Mouse (Mus musculus) intestine, embryonic 15.5 days (tissue): Measurements from ENCODE around the gene Ffar2. TPM values are rescaled to one million over a fixed set of nuclear protein-coding genes. Genes with fewer than 3 reads are reported as not detected.
A peak's percentile ranks its signal among the peaks of the same experiment; 100 is the strongest.

Experiments
- ATAC-seq: fragments of 200-750 bp; cut with Nextera tagmentation; 2 replicates; pipeline ENCODE4 v1.8.0; 2017; ENCODE audit warnings: moderate TSS enrichment, moderate library complexity
- H3K27ac ChIP-seq: fragments of 300-500 bp; sonication (generic); 2 replicates; pipeline ENCODE4 v1.5.1; 2015; ENCODE audit warnings: mild to moderate bottlenecking, inconsistent platforms
- H3K27me3 ChIP-seq: fragments of 300-500 bp; sonication (generic); replicated peaks from 2 replicates; pipeline ENCODE4 v1.6.1; 2015; ENCODE audit warnings: inconsistent platforms
- H3K36me3 ChIP-seq: fragments of 300-500 bp; sonication (generic); 2 replicates; pipeline ENCODE4 v1.6.1; 2015; ENCODE audit warnings: inconsistent platforms
- H3K4me1 ChIP-seq: fragments of 300-500 bp; sonication (generic); replicated peaks from 2 replicates; pipeline ENCODE4 v1.6.1; 2015; ENCODE audit warnings: inconsistent platforms
- H3K4me2 ChIP-seq: fragments of 300-500 bp; sonication (generic); replicated peaks from 2 replicates; pipeline ENCODE4 v1.6.1; 2015; ENCODE audit warnings: mild to moderate bottlenecking, inconsistent platforms
- H3K4me3 ChIP-seq: fragments of 300-500 bp; sonication (generic); replicated peaks from 2 replicates; pipeline ENCODE4 v1.5.1; 2015; ENCODE audit warnings: inconsistent platforms
- H3K9ac ChIP-seq: fragments of 300-500 bp; sonication (generic); 2 replicates; pipeline ENCODE4 v1.6.1; 2015; ENCODE audit warnings: inconsistent platforms
- H3K9me3 ChIP-seq: fragments of 300-500 bp; sonication (generic); 2 replicates; pipeline ENCODE4 v1.6.1; 2016; ENCODE audit warnings: inconsistent platforms
- WGBS: fragments of 180-500 bp; shearing (Covaris S2); methylation state at CpG from one replicate; pipeline ENCODE4 v1.1.7; 2015; 5-methylcytosine and 5-hydroxymethylcytosine counted together
- polyA plus RNA-seq: library from polyadenylated mRNA; unstranded; fragments of >200 nt; fragmentation: Nextera tagmentation; extraction: Ambion mirVana; gene quantifications from 2 replicates; pipeline ENCODE4 v1.2.1, GENCODE M21; 2015

Ffar2 gene
- polyA plus RNA-seq, 1 experiment from 2014 or later = 10.9 TPM

DNA sequence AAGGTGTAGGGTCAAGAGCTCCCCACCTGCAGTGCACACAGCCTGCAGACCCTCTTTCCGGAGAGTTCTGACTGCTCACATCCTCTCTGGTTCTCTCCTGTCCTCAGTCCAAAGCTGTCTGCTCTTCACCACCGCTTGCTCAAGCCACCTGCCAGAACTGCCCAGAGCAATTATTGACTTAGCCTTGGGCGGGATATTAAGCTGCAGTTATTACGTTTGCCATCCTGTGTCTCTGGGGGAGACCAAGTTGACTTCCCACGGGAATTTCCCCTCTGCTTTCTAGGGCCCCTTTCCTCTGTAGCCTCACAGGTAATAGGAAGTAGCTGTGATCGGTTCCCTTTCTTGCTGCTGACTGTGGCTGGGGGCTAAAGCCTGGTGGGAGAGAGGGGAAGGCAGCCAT, 3.4 kb downstream of the Ffar2 start:
- 43% methylated on average over 6 of the region's 6 CpGs for WGBS

DNA sequence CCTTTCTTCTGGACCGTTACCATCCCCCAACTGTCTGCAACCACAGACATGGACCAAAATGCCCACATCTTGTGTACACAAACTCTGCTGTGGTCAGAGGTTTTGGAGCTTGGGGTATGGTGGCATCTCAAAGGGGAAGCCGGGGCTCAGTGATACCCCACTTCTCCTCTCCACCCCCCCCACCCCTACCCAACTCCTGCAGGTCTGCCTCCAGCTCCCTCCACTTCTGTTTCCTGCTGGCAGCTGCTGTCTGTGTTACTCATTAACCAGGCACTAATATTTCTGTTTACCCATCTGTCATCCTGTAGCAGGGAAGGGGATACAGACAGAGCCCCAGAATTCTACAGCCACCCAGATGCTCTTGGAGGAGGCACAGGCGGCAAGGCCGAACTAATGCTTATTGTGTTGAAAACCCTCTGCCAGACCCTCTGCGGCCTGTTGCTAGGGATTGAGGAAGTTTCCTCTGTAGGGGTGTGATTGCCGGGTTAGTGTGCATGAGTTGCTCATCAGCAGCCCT, 11.2 kb downstream of the Ffar2 start:
- Histone ChIP-seq H3K36me3 (no peaks in the 10 kb centered on the region), H3K27me3 (no peaks in the 10 kb centered on the region), H3K4me1 (peaks cover 10% of the 10 kb centered on the region; the same call in 1 of the 2 replicates), H3K4me3 (no peak overlapping the region), H3K9ac (no peak overlapping the region), H3K9me3 (no peaks in the 10 kb centered on the region), H3K27ac (peak overlapping the region; percentile 63; the same call in 1 of the 2 replicates), H3K4me2 (peak overlapping the region; percentile 39)
- 33% methylated on average over 6 of the region's 6 CpGs for WGBS
- peak; percentile 90 for ATAC-seq

More for the DNA sequence above, 3.4 kb downstream of the Ffar2 start:
- Histone ChIP-seq H3K27me3 (no peaks in the 10 kb centered on the region), H3K36me3 (no peaks in the 10 kb centered on the region), H3K4me3 (no peak overlapping the region), H3K9ac (no peak overlapping the region), H3K4me1 (0 out of 2 replicates have a peak, but pooled peaks cover 3% of the 10 kb centered on the region), H3K9me3 (no peaks in the 10 kb centered on the region), H3K27ac (peak overlapping the region; percentile 32; the same call in 1 of the 2 replicates), H3K4me2 (peak overlapping the region; percentile 30)
- peak; percentile 65 for ATAC-seq

DNA sequence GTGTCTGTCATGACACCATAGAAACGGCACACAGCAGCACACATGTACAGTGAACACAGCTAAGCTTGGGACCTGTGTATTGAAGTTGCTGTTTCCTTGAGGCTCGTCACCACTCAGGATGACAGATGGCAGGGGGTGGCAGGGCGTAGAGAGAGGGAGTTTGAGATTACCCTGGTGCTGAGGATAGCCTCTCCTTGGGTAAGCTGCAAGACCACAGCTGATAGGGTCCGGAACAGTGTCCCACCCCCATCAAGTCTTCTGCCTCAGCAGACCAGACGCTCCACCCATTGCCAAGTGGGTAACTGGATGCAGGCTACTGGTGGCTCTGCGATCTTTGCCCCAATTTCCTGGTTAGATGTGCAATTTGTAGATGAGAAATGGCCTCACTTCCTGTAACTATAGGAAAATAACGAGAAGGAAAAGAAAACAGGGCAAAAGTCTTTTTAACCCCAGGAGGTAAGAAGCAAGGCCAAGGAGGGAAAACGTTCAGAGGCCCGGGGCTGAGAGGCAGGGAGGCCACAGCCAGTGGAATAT, 11.8 kb downstream of the Ffar2 start:
- 29% methylated on average over 9 of the region's 9 CpGs for WGBS
- peak; percentile 73 for ATAC-seq
- Histone ChIP-seq H3K9ac (no peak overlapping the region), H3K4me1 (peaks cover 10% of the 10 kb centered on the region; the same call in 1 of the 2 replicates), H3K4me2 (peak overlapping the region; percentile 39), H3K36me3 (no peaks in the 10 kb centered on the region), H3K4me3 (no peak overlapping the region), H3K27ac (peak overlapping the region; percentile 63), H3K27me3 (no peaks in the 10 kb centered on the region), H3K9me3 (no peaks in the 10 kb centered on the region)

DNA sequence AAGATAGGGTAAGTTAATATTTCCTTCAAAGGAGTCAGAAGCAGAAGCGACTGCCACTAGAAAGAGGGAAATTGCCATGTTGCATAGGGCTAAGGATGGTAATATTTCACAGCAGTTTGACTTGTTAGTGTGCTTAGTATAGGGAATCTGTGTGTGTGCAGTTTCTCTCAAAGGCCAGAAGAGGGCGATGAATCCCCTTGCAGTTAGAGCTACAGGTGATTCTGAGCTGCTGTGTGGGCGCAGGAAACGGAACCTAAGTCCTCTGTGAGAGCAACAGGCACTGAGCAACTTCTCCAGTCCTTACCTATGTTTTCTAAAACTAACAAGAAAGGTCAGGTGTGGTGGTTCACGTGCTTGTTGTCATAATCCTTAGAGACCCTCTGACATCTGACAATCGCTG, 13.3 kb downstream of the Ffar2 start:
- Histone ChIP-seq H3K4me2 (no peak overlapping the region), H3K9ac (no peak overlapping the region), H3K4me1 (peaks cover 10% of the 10 kb centered on the region; the same call in 1 of the 2 replicates), H3K27ac (no peak overlapping the region), H3K4me3 (no peak overlapping the region), H3K27me3 (no peaks in the 10 kb centered on the region), H3K36me3 (no peaks in the 10 kb centered on the region), H3K9me3 (no peaks in the 10 kb centered on the region)
- no peak for ATAC-seq
- WGBS = 60% methylated on average over 6 of the region's 6 CpGs

DNA sequence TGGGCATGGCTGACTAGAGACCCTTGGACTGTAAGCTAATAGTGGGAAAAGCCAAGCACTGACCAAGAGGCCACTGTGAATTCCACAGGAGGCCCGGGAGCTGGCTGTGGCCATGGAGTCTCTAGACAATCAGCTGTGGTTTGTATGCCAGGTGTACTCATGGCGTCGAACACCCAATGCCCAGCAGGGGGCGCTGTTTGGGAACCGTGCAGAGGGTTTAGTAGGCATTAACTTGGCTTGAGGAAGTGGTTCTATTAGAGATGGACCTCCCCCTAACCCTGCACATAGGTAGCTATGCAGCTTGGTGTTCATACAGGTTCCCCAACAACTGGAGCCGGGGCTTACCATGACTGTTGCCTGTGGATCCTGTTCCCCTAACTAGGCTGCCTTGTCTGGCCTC, 17.7 kb downstream of the Ffar2 start:
- H3K4me2 ChIP-seq = no peak overlapping the region
- H3K4me1 ChIP-seq = no peaks in the 10 kb centered on the region
- H3K9me3 ChIP-seq = no peaks in the 10 kb centered on the region
- ATAC-seq = no peak
- WGBS = 52% methylated on average over 6 of the region's 6 CpGs
- H3K36me3 ChIP-seq = no peaks in the 10 kb centered on the region
- no peak overlapping the region for H3K9ac ChIP-seq
- H3K27me3 ChIP-seq = no peaks in the 10 kb centered on the region
- H3K4me3 ChIP-seq = no peak overlapping the region
- no peak overlapping the region for H3K27ac ChIP-seq

DNA sequence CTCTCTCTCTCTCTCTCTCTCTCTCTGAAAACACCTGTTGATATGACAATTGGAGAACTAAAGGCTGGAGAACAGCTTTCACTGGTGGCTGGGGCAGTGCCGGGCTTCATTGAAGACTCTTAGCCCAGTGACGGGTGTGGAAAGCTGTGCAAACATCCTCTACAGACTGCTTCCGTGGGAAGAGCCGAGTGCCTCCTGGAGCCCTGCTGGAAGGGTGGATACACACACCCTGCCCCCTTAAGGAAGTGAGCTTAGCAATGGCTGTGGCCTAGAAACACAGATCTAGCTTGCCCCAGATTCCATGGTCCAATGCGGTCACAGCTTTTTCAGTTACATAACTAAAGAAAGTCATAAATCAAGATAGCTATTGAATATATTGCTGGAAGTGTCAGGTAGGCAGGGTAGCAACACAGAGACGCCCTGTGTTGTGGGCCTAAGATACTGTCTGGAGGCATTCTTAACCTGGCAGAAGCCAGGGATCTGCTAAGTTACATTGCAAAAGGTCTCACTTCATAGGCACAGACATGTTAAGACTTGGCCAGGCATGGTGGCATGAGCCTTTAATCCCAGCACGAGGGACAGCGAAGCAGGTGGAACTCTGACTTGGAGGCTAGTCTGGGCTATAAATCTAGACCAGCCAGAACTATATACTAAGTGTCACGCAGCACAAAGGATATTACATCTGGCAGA, 19.4 kb downstream of the Ffar2 start:
- H3K36me3 ChIP-seq = no peaks in the 10 kb centered on the region
- H3K4me2 ChIP-seq = no peak overlapping the region
- ATAC-seq = peak; percentile 93
- H3K27me3 ChIP-seq = no peaks in the 10 kb centered on the region
- H3K27ac ChIP-seq = peak overlapping the region; percentile 52
- no peak overlapping the region for H3K4me3 ChIP-seq
- 53% methylated on average over 9 of the region's 9 CpGs for WGBS
- H3K4me1 ChIP-seq = no peaks in the 10 kb centered on the region
- H3K9ac ChIP-seq = no peak overlapping the region
- H3K9me3 ChIP-seq = no peaks in the 10 kb centered on the region

DNA sequence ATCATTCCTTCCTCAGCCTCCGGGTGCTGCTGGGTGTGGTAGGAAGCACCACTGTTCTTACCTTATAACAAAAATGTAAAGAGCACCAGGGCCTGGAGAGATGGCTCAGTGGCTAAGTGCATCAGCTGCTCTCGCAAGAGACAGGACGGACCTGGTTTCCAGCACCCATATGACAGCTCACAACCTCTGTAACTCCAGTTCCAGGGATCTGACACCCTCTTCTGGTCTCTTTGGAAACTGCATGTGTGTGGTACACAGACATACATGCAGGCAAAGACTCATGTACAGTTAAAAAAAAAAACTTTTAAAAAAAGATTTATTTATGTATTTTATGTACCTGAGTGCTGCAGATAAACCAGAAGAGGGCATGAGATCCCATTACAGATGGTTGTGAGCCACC, 20.3 kb downstream of the Ffar2 start:
- ATAC-seq = no peak
- Histone ChIP-seq H3K4me1 (no peaks in the 10 kb centered on the region), H3K9me3 (no peaks in the 10 kb centered on the region), H3K9ac (no peak overlapping the region), H3K27me3 (no peaks in the 10 kb centered on the region), H3K4me3 (no peak overlapping the region), H3K27ac (no peak overlapping the region), H3K4me2 (no peak overlapping the region), H3K36me3 (no peaks in the 10 kb centered on the region)
- WGBS = 91% methylated on average over 3 of the region's 3 CpGs

DNA sequence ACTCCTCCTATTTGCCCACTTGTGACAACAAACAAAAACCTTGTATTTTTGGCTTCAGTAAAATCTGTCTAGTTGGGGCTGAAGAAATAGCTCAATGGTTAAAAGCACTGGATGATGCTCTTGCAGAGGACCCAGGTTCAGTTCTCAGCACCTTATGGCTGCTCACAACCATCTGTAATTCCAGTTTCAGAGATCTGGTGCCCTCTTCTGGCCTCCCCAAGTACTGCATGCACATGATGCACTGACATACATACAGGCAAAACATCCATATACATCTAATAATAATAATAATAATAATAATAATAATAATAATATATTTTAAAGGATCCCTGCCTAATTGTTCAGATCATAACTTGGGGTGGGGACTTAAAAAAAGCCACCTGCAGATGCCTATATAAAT, 22.9 kb downstream of the Ffar2 start:
- H3K36me3 ChIP-seq = no peaks in the 10 kb centered on the region
- no peaks in the 10 kb centered on the region for H3K27me3 ChIP-seq
- no peak overlapping the region for H3K9ac ChIP-seq
- no peaks in the 10 kb centered on the region for H3K4me1 ChIP-seq
- H3K9me3 ChIP-seq = no peaks in the 10 kb centered on the region
- H3K4me3 ChIP-seq = no peak overlapping the region
- no peak overlapping the region for H3K27ac ChIP-seq
- no peak for ATAC-seq
- no peak overlapping the region for H3K4me2 ChIP-seq

DNA sequence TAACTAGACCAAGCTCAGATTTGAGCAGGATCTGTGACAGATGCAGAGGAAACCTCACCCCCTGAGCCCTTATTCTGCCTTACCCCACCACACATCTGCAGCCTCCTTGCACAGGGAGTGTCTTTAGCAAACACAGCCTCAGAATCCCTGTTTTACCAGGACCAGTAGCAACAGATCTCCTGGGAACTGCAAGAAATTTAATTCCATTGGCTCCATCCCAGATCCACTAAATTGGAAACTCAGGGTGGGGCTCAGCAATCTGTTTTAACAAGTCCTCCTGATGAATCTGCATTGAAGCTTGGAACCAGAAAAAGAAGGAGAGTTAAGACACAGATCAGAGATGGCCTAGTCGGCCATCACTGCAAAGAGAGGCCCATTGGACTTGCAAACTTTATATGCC, 26.8 kb downstream of the Ffar2 start:
- H3K27ac ChIP-seq = no peak overlapping the region

DNA sequence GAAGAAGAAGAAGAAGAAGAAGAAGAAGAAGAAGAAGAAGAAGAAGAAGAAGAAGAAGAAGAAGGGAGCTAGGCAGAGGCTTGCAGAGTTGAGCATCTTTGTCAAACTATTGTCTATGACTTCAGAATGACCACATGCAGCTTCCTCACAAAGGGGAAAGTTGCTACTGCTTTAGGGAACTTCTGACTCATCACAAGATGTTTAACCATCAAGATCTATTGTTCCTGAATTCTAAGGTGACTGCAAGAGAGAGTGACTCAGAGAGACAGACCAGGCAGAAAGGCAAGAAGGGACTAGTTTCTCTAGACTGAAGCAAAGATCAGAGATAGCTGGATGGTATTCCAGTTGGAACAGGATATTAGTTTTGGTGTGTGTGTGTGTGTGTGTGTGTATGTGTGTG, 28.7 kb downstream of the Ffar2 start:
- no peak for ATAC-seq
- H3K27me3 ChIP-seq = no peaks in the 10 kb centered on the region
- no peak overlapping the region for H3K4me3 ChIP-seq
- H3K4me1 ChIP-seq = no peaks in the 10 kb centered on the region
- H3K9me3 ChIP-seq = no peaks in the 10 kb centered on the region
- H3K36me3 ChIP-seq = no peaks in the 10 kb centered on the region
- no peak overlapping the region for H3K27ac ChIP-seq
- H3K9ac ChIP-seq = no peak overlapping the region
- H3K4me2 ChIP-seq = no peak overlapping the region

More for the DNA sequence above, 26.8 kb downstream of the Ffar2 start:
- no peak overlapping the region for H3K9ac ChIP-seq
- no peak overlapping the region for H3K4me2 ChIP-seq
- no peak for ATAC-seq
- no peaks in the 10 kb centered on the region for H3K36me3 ChIP-seq
- no peaks in the 10 kb centered on the region for H3K4me1 ChIP-seq
- WGBS = 74% methylated on average over 1 of the region's 1 CpGs
- H3K9me3 ChIP-seq = no peaks in the 10 kb centered on the region
- no peaks in the 10 kb centered on the region for H3K27me3 ChIP-seq
- no peak overlapping the region for H3K4me3 ChIP-seq

DNA sequence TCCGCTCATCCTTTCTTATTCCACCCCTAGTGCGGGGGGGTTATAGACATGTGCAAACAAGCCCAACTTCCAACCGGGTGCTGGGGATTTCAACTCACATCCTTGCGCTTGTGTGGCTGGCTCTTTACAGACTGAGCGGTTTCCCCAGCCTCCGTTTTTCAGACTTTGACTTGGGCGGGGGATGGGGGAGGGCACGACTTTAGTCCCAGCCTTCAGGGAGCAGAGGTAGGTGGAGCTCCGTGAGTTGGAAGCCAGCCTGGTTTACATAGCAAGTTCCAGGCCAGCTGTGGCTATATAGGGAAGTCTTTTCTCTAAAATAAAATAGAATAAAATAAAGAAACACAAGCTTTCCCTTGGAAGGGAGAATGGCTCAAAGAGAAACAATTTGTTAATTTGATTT, 31.7 kb downstream of the Ffar2 start:
- Histone ChIP-seq H3K4me2 (no peak overlapping the region), H3K36me3 (no peaks in the 10 kb centered on the region), H3K4me3 (no peak overlapping the region), H3K9ac (no peak overlapping the region), H3K27me3 (no peaks in the 10 kb centered on the region), H3K9me3 (no peaks in the 10 kb centered on the region), H3K27ac (no peak overlapping the region), H3K4me1 (no peaks in the 10 kb centered on the region)
- 20% methylated on average over 9 of the region's 9 CpGs for WGBS
- peak; percentile 70; the same call in 1 of the 2 replicates for ATAC-seq

DNA sequence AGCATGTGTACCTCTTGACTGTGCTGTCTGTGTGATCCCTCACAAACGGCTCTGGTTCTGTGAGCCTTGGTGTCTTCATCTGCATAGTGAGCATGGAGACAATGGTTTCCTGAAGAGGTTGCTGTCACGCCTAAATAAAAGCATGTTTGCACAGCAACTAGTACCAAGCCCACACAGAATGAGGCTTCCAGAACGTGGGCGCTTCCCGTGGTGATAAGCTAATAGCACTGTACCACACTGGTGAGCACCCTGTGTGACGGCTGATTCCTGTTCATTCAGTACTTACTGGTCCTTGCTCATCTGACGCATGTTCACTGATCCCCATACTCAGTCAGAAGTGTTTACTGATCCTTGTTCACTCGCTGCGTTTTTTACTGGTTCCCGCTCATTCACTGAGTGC, 33.4 kb downstream of the Ffar2 start:
- no peak overlapping the region for H3K9ac ChIP-seq
- no peaks in the 10 kb centered on the region for H3K36me3 ChIP-seq
- no peak overlapping the region for H3K4me2 ChIP-seq
- no peak overlapping the region for H3K27ac ChIP-seq
- ATAC-seq = no peak
- H3K27me3 ChIP-seq = no peaks in the 10 kb centered on the region
- no peak overlapping the region for H3K4me3 ChIP-seq
- WGBS = 73% methylated on average over 10 of the region's 10 CpGs
- no peaks in the 10 kb centered on the region for H3K4me1 ChIP-seq
- no peaks in the 10 kb centered on the region for H3K9me3 ChIP-seq
